Mouse (Mus musculus) ES-CJ7 (cell line): Measurements from ENCODE around the gene Srsf3.
A peak's percentile ranks its signal among the peaks of the same experiment; 100 is the strongest.
"Not testable (repeated sequence)": the region's sequence is repeated elsewhere in the genome, so short reads cannot be mapped to it uniquely, and the experiment has no call there.

Experiments used
- DNase-seq: peaks from one replicate; pipeline ENCODE4 v3.0.0; 2011; ENCODE audit warnings: low read depth, low spot score

Srsf3 gene

DNA sequence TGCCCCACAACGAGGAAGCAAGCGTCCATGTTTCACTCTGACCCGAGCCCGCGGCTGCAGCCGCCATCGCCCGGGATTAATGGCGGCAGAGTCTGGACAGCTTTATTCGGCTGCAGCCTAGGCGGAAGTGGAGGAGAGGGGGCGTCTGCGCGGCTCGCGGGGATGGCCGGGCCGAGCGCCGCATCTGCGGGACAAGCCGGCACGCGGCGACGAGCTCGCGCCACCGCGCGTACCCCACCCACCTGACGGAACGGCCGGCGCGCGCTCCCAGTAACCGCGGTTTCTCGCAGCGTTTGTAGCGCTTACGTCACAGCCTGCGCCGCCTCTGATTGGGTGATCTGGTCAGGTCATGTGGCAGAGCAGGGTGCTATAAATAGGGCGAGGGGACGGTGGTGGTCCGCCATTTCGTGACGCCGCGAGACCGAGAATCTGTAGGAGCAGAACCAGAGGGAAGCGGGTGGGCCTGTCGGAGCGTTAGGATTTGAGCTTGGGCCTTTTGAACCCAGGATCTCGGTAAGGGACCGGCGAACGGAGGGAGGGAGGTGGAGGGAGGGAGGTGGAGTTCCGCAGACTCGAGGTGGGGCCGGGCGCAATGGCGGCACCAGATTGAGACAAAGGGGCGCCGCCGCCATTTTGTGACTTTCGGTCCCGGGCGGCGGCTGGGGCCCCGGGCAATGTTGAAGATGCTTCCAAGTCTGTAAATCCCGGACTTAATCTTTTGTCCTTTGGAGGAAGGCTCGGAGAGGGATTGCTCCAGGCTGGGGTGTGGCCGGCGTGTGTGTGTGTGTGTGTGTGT lies at the start of gene Srsf3:
TSS of gene Srsf3 (plus strand) at position 355 of the 796 bp plus-strand sequence.
- DNase-seq: peak; percentile 98

DNA sequence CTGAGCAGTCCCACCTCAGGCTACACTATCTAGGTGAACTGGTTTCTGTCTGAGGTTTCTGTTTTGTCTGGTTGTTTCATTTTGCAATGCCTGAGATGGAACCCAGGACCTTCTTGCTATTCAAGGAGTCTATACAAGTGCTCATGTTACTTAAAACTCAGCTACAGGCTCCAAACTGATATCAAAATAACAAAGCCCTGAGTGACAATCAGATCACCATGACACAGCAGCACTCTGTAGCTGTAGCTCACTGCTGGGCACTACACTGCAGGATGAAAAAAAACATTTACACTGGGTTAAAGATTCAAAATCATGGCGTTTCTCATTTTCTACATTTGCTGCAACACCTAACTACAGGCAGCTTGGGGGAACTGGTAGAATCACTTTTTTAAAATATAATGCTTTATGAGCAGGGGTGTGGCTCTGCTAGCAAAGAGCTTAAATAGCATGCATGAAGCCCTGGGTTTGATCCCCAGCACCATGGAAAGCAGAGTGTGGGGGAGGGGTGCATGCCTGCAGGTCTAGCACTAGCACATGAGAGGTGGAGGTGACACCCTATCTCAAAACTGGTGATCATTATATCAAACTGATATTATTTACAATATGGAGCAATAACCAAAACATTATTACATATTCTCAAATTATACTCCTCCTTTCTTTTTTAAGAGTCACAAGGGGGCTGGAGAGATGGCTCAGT lies 47.6 kb upstream of the Srsf3 start:
- peak; percentile 57 for DNase-seq

DNA sequence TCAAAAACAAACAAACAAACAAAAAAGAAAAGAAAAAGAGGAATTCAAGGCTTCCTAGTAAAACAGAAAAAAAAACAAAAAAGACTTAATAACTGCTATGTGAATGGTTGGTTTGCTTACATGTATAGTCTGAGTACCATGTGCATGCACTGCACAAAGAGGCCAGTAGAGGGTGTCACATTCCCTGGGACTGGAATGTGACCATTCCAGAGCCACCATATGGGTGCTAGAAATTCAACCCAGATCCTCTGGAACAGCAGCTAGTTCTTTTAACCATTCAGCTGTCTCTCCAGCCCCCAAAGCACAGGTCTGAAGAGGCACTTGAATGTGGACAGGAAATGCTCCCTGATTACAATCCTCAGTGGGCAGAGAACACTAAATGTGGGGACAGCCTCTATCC lies 45.6 kb upstream of the Srsf3 start:
- peak; percentile 83 for DNase-seq

DNA sequence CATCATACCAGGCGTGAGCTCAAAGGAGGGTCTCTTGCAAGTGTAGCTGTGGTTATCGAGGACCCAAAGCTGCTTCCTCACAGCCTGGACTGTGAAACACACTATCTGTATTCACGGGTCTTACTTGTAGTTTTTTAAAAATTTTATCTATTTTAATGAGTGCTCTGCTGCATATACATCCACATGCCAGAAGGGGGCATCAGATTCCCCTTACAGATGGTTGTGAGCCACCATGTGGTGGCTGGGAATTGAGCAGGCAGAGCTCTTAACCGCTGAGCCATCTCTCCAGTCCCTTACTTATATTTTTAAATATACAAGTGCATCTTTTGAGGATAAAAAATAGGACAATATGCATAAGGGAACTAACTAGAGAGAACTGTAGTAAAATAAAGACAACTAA lies 44.7 kb upstream of the Srsf3 start:
- peak; percentile 79 for DNase-seq

DNA sequence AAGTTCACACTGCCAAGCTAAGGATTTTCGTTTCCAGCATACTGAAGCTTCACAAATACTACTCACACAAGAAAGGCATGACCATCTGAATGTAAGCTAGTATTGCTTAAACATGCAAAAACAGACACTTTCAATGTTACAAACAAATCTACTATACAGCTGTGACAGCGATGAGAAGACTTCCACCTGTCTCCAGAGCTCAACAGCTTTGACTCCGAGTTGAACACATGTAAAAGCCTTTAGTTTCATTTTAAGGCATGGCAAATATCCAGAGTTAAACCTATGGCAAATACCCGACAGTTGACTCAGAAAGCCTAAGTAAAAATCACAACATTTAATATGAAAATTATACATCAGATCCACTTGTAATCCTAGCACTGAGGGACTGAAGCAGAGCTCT lies 44.1 kb upstream of the Srsf3 start:
- no peak for DNase-seq

DNA sequence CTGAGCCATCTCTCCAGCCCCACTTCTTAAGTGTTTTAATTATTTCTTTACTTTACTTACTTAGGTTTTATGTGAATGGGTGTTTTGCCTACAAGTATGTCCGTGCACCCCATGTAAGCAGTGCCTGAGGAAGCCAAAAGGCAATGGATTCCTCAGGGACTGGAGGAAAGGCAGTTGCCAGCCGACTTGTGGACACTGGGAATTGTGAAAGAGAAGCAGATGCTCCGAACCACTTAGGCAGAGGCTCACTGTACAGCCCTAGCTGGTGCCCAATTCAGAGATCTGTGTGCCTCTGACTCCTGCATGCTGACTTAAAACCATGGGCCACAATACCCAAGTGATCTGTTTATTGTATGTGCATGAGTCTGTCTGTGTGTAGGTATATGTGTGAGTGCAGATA lies 43.4 kb upstream of the Srsf3 start:
- DNase-seq: no peak

DNA sequence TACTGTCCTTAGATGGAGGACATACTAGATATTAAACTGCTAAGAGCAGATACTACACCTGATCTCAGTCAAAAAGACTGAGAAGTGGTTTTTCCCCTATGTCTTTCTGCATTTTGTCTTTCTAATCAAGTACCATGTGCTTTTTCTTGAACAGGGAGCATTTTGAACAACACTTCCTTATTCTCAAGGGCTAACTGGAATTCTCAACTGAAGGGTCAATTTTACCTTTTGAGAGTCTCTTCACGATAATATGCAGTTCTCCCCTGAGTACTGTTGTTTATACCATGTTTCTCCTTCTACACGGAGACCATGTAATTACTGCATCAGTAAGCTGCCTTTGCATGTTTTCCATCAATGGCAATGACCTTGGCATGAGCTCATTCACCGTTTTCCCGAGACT lies 42.4 kb upstream of the Srsf3 start:
- no peak for DNase-seq

DNA sequence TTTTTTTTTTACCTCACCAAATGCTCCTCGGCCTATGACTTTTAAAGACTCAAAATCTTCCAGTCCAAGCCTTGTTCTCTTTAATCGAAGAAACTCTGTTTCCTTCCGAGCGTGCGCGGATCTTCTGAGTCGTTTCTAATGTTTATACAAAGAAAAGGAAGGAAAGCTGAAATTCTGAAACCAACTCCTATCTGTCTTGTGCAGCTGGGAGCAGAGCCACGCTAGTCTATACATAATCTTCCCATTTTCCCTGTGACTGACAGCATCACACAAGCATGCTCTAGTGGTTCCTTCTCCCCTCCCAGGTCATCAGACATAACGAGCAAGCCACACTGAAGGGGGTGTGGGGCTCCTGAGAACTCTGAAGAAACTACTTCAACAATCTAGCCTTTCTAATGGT lies 41.1 kb upstream of the Srsf3 start:
- DNase-seq: no peak

DNA sequence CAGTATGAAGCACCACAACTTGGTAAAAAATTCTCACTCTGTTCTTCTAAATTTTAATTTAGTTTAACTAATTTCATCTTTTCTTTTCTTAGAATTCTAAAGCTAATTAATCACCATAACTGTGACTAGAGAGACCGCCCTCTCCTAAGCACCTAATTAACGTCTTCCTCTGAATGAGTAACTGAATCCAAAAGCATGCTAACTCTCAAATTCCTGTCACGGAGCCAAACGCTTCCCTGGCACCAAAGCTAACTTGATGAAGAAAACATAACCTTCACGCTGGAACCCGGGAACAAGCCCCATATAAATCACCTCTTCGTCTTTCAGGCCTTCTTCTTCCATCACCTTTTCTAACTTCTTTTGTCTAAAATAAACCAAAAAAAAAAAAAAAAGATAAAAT lies 40.3 kb upstream of the Srsf3 start:
- no peak for DNase-seq

DNA sequence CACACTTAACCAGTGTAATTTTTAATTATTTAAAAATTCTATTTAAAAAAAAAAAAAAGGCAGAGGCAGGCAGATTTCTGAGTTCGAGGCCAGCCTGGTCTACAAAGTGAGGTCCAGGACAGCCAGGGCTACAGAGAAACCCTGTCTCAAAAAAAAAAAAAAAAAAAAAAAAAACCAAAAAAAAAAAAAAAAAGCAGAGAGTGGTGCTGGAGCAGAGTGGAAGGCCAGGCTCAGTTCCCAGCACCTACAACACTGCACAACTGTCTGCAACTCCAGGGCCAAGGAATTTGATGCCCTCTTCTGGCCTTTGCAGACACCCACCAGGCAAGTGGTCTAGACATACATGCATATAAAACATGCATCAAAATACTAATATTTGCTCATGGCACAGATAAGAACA lies 39.4 kb upstream of the Srsf3 start:
- not testable (repeated sequence) for DNase-seq

DNA sequence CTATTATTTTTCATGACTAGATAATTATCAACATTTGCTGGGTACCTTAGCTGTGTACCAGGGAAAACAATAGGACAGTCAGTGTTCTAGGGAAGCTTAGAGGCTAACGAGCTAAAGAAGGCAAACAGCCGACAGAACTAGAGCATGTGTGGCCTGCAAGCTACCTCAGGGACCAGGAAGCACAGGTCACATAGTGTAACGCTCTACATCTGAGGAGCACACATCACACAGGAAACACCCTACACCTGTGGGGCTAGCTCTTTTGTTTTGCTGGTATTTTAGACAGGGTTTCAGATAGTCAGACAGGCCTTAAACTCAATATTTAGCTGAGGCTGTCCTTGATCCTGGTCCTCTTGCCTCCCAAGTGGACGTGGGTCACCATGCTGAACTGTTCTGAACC lies 37.8 kb upstream of the Srsf3 start:
- no peak for DNase-seq

DNA sequence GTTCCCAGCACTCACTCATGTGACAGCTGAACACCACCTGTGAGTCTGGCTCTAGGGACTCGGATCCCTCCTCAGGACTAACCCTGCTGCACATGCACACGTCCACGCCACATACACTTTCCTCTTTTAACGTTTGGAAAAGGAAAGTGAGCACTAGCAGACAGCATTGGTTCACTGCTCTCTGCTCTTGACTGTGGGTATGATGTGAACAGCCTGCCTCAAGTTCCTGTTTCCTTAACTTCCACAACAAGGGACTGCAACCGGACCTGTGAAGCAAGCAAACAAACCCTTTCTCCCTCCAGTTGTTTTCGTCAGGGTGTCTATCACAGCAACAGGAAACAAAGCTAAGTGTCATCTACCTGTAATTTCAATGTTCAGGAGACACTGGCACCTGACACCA lies 32.0 kb upstream of the Srsf3 start:
- DNase-seq: no peak

DNA sequence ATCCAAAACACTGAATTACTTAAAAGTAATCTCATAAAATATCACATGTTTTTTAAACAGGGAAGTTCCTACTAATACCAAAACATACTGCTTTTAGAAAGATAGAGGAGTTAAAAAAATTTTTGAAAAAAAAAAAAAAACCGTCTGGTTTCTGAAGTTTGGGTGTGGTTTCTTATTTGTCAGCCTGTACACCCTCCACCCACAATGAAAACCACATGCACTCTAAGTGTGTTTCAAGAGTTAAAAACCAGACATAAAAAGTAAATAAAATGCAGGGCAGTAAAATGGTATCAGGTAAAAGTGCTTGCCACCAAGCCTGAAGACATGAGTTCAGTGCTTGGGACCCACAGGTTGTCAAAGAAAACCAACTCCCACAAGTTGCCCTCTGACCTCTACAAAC lies 28.7 kb upstream of the Srsf3 start:
- no peak for DNase-seq

DNA sequence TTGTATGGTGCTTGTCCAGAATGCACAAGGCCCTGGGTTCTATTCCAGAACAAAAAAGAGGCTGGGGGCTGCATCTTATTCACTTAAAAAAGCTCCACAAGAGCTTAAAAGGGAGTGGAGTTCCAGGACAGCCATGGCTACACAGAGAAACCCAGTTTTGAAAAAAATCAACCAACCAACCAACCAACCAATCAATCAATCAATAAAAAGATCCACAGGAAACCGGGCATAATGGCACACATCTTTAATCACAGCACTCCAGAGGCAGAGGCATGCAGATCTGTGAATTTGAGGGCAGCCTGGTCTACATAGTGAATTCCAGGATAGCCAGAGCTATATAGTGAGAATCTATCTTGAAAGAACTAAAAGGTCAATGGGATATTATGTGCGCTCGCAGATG lies 27.4 kb upstream of the Srsf3 start:
- no peak for DNase-seq

DNA sequence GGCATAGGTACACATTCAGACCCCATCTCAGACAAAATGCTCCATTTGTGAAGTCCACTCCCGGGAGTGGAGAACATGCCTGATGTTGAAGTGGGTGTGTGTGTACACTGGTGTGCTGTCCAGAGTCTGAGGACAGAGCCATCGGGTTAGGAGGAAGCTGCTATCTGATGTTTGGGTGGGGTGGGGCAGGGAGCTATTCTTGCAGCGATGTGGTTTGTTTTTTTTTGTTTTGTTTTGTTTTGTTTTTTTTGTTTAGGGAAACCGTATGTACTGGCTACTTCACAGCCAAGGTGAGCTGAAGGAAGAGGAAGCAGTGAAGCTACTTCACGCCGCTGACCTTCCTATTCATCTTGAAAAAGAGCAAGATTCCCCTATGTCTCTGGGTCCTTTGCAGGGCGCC lies 25.6 kb upstream of the Srsf3 start:
- DNase-seq: no peak

DNA sequence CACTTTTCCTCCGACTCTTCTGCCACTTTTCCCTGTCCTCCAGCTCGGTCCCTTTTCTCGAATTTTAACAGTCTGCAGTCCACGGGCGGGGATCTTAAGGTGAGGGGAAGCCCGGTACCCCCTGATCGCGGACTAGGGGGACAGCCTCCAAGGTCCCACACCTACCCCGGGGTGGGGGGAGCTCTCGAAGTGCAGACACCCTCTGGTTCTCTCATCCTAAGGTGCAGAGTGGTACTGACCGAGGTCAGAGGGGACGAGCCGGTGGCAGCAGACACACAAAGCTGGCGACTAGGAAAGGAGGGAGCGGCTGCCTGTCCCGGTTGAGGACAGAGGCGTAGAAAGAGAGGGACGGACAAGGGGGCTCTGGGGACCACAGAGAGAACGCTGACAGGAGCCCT lies 25.2 kb upstream of the Srsf3 start:
- no peak for DNase-seq

DNA sequence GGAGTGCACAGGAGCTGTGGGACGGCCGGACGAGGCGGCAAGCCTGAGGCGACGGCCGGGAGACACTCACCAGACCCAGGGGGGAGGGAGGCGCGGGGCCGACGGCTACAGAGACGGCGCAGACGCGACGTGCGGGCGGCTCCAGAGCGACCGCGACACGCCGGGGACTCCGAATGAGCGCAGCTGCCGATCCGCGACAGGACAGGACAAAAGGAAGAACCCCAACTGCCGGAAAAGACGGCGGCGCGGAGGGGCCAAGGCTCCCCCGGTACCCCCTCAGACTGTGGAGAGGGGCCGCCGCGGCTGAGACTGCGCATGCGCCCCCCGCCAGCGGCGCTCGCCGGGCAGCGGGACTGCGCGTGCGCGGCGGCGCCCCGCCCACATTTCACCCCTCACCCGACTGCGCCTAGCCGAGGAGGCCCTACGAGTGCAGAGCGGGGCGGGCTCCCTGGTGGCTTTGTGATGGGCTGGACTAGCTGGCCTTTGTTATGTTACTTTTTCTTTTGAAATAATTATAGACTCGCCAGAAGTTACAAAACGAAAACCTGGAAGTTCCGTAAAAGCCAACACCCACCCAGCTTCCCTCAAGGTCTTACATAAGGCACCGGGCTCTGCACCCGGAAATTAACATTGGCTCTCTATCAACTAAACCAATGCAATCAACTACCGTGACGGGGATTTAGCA lies 24.6 kb upstream of the Srsf3 start, which contains the start of gene Stk38:
TSS of gene Stk38 (minus strand) at position 355 of the 685 bp plus-strand sequence.
- DNase-seq: peak; percentile 98

DNA sequence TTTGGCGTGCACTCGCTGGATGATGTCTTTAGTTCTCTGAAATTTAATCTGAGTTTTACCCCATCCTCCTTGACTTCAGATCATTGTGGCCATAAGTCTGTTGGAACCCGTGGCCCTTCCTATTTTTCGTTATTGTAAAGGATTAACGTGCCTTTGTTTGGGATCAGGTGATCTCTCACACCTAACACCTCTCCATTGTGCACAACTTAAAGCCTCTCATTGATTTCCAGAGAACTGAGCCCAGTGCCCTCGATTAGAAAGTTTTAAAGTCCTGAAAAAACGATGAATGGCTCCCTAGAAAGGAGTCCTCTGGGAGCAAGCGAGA lies 24.1 kb upstream of the Srsf3 start:
- no peak for DNase-seq

DNA sequence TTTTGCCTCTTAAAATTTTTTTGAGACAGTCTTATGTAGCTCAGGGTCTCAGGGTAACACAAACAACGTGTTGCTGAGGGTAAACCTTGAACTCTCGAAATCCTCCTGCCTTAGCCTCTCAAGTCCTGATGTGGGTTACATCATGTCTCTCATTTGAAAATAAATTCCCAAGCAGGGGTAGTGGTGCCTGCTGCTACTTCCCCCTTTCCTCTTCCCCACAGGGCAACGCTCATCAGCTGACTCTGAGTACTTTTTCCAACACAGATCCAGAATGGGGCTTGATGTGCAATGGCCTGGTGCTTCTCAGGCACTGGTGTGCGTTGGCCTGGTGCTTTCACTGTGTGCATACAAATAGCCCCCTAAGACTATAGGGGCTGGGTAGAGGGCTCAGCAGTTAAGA lies 23.2 kb upstream of the Srsf3 start:
- DNase-seq: no peak

DNA sequence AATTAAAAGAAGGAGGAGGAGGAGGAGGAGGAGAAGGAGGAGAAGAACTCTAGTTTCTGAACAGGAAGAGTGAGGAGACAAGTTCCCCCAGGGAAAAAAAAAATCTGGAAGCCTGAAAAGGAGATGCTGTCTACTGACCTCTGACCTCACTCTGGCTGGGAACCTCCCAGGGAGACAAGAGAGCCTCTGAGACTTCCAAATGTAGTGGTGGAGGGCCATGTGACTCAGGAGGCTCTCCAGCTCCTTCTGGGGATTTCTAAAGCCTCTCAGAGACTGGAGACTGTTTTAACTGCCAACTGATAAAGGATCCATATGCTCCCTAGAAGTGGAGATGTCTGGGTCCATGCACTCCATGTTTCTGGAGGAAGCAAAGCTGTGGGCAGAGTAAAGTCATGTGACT lies 18.2 kb upstream of the Srsf3 start:
- no peak for DNase-seq

DNA sequence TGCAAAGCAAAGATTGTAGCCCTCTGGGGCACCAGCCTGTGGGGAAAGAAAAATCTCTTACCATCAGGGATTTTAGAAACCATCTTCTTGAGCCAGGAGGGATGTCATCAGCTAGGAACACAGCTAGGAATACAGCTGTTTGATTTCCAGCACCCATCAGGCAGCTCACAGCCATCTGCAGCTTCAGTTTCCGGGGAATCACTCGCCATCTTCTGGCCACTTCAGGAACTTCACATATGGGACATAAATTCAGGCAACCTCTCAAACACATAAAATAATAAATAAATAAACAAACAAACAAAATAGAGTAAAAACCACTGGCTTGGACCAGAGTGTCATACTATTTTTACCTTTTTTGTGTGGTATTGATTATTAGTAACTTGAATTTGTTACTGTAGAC lies 16.8 kb upstream of the Srsf3 start:
- peak; percentile 80 for DNase-seq

DNA sequence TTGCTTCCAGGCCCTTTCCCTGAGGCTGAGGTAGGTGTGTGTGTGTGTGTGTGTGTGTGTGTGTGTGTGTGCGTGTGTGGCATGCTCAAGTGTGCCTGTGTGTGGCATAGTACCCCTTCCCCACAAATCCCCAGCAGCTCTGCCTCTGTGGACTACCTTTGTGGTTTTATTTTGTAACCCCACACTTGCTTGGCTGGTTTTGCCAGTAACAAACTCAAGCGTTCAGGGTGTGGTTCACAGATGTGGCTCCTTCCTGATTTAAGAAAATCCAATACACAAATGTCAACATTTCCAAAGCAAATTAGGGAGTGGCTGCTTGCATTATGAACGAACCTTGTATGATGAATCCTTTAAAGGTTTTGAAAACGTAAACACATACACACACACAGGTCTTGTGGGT lies 15.7 kb upstream of the Srsf3 start:
- no peak for DNase-seq
